Mouse (Mus musculus) ES-E14 (cell line): Measurements from ENCODE around the gene Crip2. TPM values are rescaled to one million over a fixed set of nuclear protein-coding genes. Genes with fewer than 3 reads are reported as not detected.

Experiments
- DNase-seq: peaks from one replicate; pipeline ENCODE4 v3.0.0-alpha.2; 2013; ENCODE audit warnings: low read depth, low spot score
- H3K27ac ChIP-seq: 2 replicates; pipeline ENCODE4 v1.5.1; 2012; ENCODE audit warnings: low read depth, mild to moderate bottlenecking, low read length, moderate library complexity, mixed read lengths; ENCODE audit not compliant: poor library complexity, insufficient read depth, severe bottlenecking
- H3K36me3 ChIP-seq: 2 replicates; pipeline ENCODE4 v1.6.1; 2012; ENCODE audit warnings: mild to moderate bottlenecking, low read length, moderate library complexity, mixed read lengths; ENCODE audit not compliant: control insufficient read depth, poor library complexity, insufficient read depth, severe bottlenecking
- H3K4me1 ChIP-seq, 2 experiments: fragments of 150-350 bp in 1 of 2; sonication (generic) in 1 of 2; 2 replicates each; pipeline ENCODE4 v1.6.1; 2012; ENCODE audit warnings: low read length in 2 of 2, mild to moderate bottlenecking in 1 of 2, mixed read lengths in 1 of 2; ENCODE audit not compliant: control insufficient read depth in 2 of 2, insufficient read depth in 2 of 2, poor library complexity in 1 of 2
- H3K4me3 ChIP-seq, 2 experiments: fragments of 150-350 bp in 1 of 2; sonication (generic) in 1 of 2; 2 replicates each; pipeline ENCODE4 v1.5.1; 2012; ENCODE audit warnings: low read length in 2 of 2, low read depth in 1 of 2, mild to moderate bottlenecking in 1 of 2, mixed read lengths in 1 of 2; ENCODE audit not compliant: insufficient read depth in 1 of 2, poor library complexity in 1 of 2, severe bottlenecking in 1 of 2
- H3K9ac ChIP-seq: 2 replicates; pipeline ENCODE4 v1.6.1; 2012; ENCODE audit warnings: low read depth, mild to moderate bottlenecking, low read length, mixed read lengths; ENCODE audit not compliant: poor library complexity, insufficient read depth, severe bottlenecking
- H3K9me3 ChIP-seq: fragments of 150-350 bp; sonication (generic); 2 replicates; pipeline ENCODE4 v1.6.1; 2012; ENCODE audit warnings: low read depth, mild to moderate bottlenecking, low read length; ENCODE audit not compliant: control insufficient read depth, insufficient read depth
- CHD2 ChIP-seq: IDR thresholded peaks from 2 replicates; pipeline ENCODE4 v1.6.1; 2014; ENCODE audit warnings: mild to moderate bottlenecking, low read depth, low read length, inconsistent platforms
- HCFC1 ChIP-seq: IDR thresholded peaks from 2 replicates; pipeline ENCODE4 v1.6.1; 2012; ENCODE audit warnings: low read length, inconsistent platforms, borderline replicate concordance; ENCODE audit not compliant: insufficient read depth
- MAFK ChIP-seq: IDR thresholded peaks from 2 replicates; pipeline ENCODE4 v1.6.1; 2014; ENCODE audit warnings: mild to moderate bottlenecking, low read depth, low read length, inconsistent platforms; ENCODE audit not compliant: insufficient read depth
- ZC3H11A ChIP-seq: IDR thresholded peaks from 2 replicates; pipeline ENCODE4 v1.6.1; 2012; ENCODE audit warnings: low read depth, mild to moderate bottlenecking, inconsistent platforms, low read length, borderline replicate concordance
- ZNF384 ChIP-seq: IDR thresholded peaks from 2 replicates; pipeline ENCODE4 v1.6.1; 2012; ENCODE audit warnings: low read depth, low read length, inconsistent platforms
- in situ Hi-C, 2 experiments: fragments of 600-800 bp; cut with MboI; formaldehyde crosslinking; loops; one replicate each; pipeline ENCODE4 v1.15.1; 2025; ENCODE audit warnings: low sequenced_read_pairs in 2 of 2, inconsistent platforms in 1 of 2; ENCODE audit not compliant: unreplicated experiment in 2 of 2
- total RNA-seq: library from RNA; depleted of rRNA; stranded (reverse); fragments of 300-350 nt; gene quantifications from 2 replicates; pipeline ENCODE4 v1.2.3, GENCODE M21; 2012

Gene Crip2
- total RNA-seq, 1 experiment: 62.2 TPM

GRCm38 (mm10) chr12:113133861-113134403, 6.1 kb upstream of the Crip2 start:
- Histone ChIP-seq H3K4me3 (no peak overlapping the region), H3K9ac (no peak overlapping the region), H3K4me1 (peaks cover 0 to 5% of the 10 kb centered on the region in 2 experiments; a peak in 1 of 4 replicates), H3K36me3 (peaks cover 77% of the 10 kb centered on the region), H3K27ac (no peak overlapping the region), H3K9me3 (no peaks in the 10 kb centered on the region)
- in situ Hi-C loops: no loop called here
- TF ChIP-seq ZC3H11A (no peak), CHD2 (no peak), HCFC1 (no peak), ZNF384 (no peak)
- DNase-seq: no peak

GRCm38 (mm10) chr12:113134502-113134901, 5.5 kb upstream of the Crip2 start:
- no peak for TF ChIP-seq ZNF384
- no peak for TF ChIP-seq HCFC1
- no peak for TF ChIP-seq CHD2
- no peak for TF ChIP-seq MAFK
- no peak for TF ChIP-seq ZC3H11A
- no peak overlapping the region for H3K27ac ChIP-seq
- no peak overlapping the region for H3K9ac ChIP-seq
- H3K36me3 ChIP-seq: peaks cover 71% of the 10 kb centered on the region
- in situ Hi-C loops: no loop called here
- no peak for DNase-seq
- peaks cover 0 to 10% of the 10 kb centered on the region in 2 experiments; a peak in 1 of 4 replicates for H3K4me1 ChIP-seq
- no peaks in the 10 kb centered on the region for H3K9me3 ChIP-seq
- no peak overlapping the region for H3K4me3 ChIP-seq

GRCm38 (mm10) chr12:113135401-113135800, 4.6 kb upstream of the Crip2 start:
- DNase-seq: no peak
- Histone ChIP-seq H3K4me1 (peaks cover 0 to 13% of the 10 kb centered on the region in 2 experiments; a peak in 1 of 4 replicates), H3K4me3 (no peak overlapping the region), H3K36me3 (peaks cover 63% of the 10 kb centered on the region), H3K9me3 (no peaks in the 10 kb centered on the region), H3K9ac (no peak overlapping the region), H3K27ac (no peak overlapping the region)
- in situ Hi-C loops: no loop called here
- no peak for TF ChIP-seq ZNF384
- TF ChIP-seq CHD2: no peak
- no peak for TF ChIP-seq HCFC1
- TF ChIP-seq ZC3H11A: no peak
- no peak for TF ChIP-seq MAFK

GRCm38 (mm10) chr12:113136492-113137020, 3.5 kb upstream of the Crip2 start:
- Histone ChIP-seq H3K4me1 (peaks cover 0 to 16% of the 10 kb centered on the region in 2 experiments; a peak in 1 of 4 replicates), H3K36me3 (peaks cover 52% of the 10 kb centered on the region), H3K4me3 (no peak overlapping the region), H3K27ac (no peak overlapping the region), H3K9me3 (no peaks in the 10 kb centered on the region), H3K9ac (no peak overlapping the region)
- in situ Hi-C loops: no loop called here
- no peak for TF ChIP-seq CHD2
- TF ChIP-seq HCFC1: no peak
- no peak for TF ChIP-seq ZC3H11A
- TF ChIP-seq ZNF384: no peak
- no peak for TF ChIP-seq MAFK
- DNase-seq: no peak
